Mouse (Mus musculus) cerebellum, adult 2 months (tissue): ENCODE measurements around the gene Arf3. TPM values are rescaled to one million over a fixed set of nuclear protein-coding genes. Genes with fewer than 3 reads are reported as not detected.

Source experiments
- DNase-seq, 2 experiments: peaks; one replicate each; pipeline ENCODE4 v3.0.0; 2021
- H3K27ac ChIP-seq: fragments of 200-500 bp; 2 replicates; pipeline ENCODE4 v1.5.1; 2012; ENCODE audit warnings: low read length, control low read depth, inconsistent platforms; ENCODE audit not compliant: insufficient read depth
- H3K27me3 ChIP-seq: fragments of 200-500 bp; 2 replicates; pipeline ENCODE4 v1.6.1; 2012; ENCODE audit warnings: inconsistent platforms, mild to moderate bottlenecking, low read length, moderate library complexity; ENCODE audit not compliant: control insufficient read depth, insufficient read depth
- H3K4me1 ChIP-seq: fragments of 200-500 bp; 2 replicates; pipeline ENCODE4 v1.6.1; 2011; ENCODE audit warnings: low read length; ENCODE audit not compliant: control insufficient read depth, insufficient read depth
- H3K4me3 ChIP-seq: fragments of 200-500 bp; replicated peaks from 2 replicates; pipeline ENCODE3; 2011; ENCODE audit warnings: mild to moderate bottlenecking, low read depth, low read length, control low read depth; ENCODE audit not compliant: insufficient read depth
- CTCF ChIP-seq: fragments of 200-500 bp; IDR thresholded peaks from 2 replicates; pipeline ENCODE4 v1.5.1; 2011; ENCODE audit warnings: low read depth, mild to moderate bottlenecking, control low read depth, low read length, moderate library complexity, borderline replicate concordance; ENCODE audit not compliant: insufficient read depth
- POLR2A ChIP-seq: fragments of 200-500 bp; IDR thresholded peaks from 2 replicates; pipeline ENCODE4 v1.6.1; 2011; ENCODE audit warnings: low read length, control low read depth, borderline replicate concordance; ENCODE audit not compliant: insufficient read depth
- WGBS: fragments of 180-500 bp; shearing (Covaris S2); methylation state at CpG from one replicate; pipeline ENCODE4 v1.1.7; 2018; 5-methylcytosine and 5-hydroxymethylcytosine counted together
- polyA plus RNA-seq: library from polyadenylated mRNA; depleted of rRNA; stranded (reverse); fragments of >200 nt; gene quantifications from 2 replicates; pipeline ENCODE4 v1.2.3, GENCODE M21; 2012

The Arf3 gene
- polyA plus RNA-seq, 1 experiment: 210 TPM

- Histone ChIP-seq H3K27me3 (peaks cover 9% of the 10 kb centered on the region; the same call in 1 of the 2 replicates), H3K27ac (no peak overlapping the region), H3K4me3 (no peak overlapping the region), H3K4me1 (no peaks in the 10 kb centered on the region)
- WGBS: 12% methylated on average over 19 of the region's 19 CpGs
- no peak for DNase-seq
- no peak for TF ChIP-seq POLR2A
- TF ChIP-seq CTCF: no peak
Measured at GRCm38 (mm10) chr15:98777005-98777616, 14.1 kb upstream of the Arf3 start.

- no peak for TF ChIP-seq POLR2A
- TF ChIP-seq CTCF: no peak
- H3K27ac ChIP-seq: no peak overlapping the region
- H3K4me3 ChIP-seq: no peak overlapping the region
- no peaks in the 10 kb centered on the region for H3K4me1 ChIP-seq
- H3K27me3 ChIP-seq: peaks cover 9% of the 10 kb centered on the region; the same call in 1 of the 2 replicates
- WGBS: 4% methylated on average over 61 of the region's 62 CpGs
- no peak for DNase-seq
Measured at GRCm38 (mm10) chr15:98776280-98777004, 13.4 kb upstream of the Arf3 start.

- H3K27ac ChIP-seq: no peak overlapping the region
- H3K27me3 ChIP-seq: peaks cover 9% of the 10 kb centered on the region; the same call in 1 of the 2 replicates
- WGBS: 25% methylated on average over 5 of the region's 5 CpGs
- H3K4me1 ChIP-seq: no peaks in the 10 kb centered on the region
- no peak overlapping the region for H3K4me3 ChIP-seq
- DNase-seq: no peak
- TF ChIP-seq CTCF (no peak), POLR2A (no peak)
Measured at GRCm38 (mm10) chr15:98775533-98775932, 12.5 kb upstream of the Arf3 start.

- no peak for DNase-seq
- Histone ChIP-seq H3K27me3 (peaks cover 8% of the 10 kb centered on the region; the same call in 1 of the 2 replicates), H3K4me1 (no peaks in the 10 kb centered on the region), H3K4me3 (no peak overlapping the region), H3K27ac (no peak overlapping the region)
- WGBS: 43% methylated on average over 15 of the region's 15 CpGs
- TF ChIP-seq POLR2A: no peak
- no peak for TF ChIP-seq CTCF
Measured at GRCm38 (mm10) chr15:98774096-98774495, 11.1 kb upstream of the Arf3 start.

GRCm38 (mm10) chr15:98772511-98773211 lies 9.6 kb upstream of the Arf3 start:
- H3K27me3 ChIP-seq: peaks cover 5% of the 10 kb centered on the region; the same call in 1 of the 2 replicates
- TF ChIP-seq POLR2A (no peak), CTCF (no peak)
- H3K4me1 ChIP-seq: no peaks in the 10 kb centered on the region
- DNase-seq: no peak
- no peak overlapping the region for H3K27ac ChIP-seq
- WGBS: 7% methylated on average over 36 of the region's 36 CpGs
- peak overlapping the region; percentile 1 for H3K4me3 ChIP-seq

GRCm38 (mm10) chr15:98771813-98772425 lies 8.9 kb upstream of the Arf3 start:
- 21% methylated on average over 12 of the region's 12 CpGs for WGBS

GRCm38 (mm10) chr15:98768259-98768658 lies 5.2 kb upstream of the Arf3 start:
- no peaks in the 10 kb centered on the region for H3K4me1 ChIP-seq
- no peak overlapping the region for H3K4me3 ChIP-seq
- DNase-seq: no peak
- no peak overlapping the region for H3K27ac ChIP-seq
- 24% methylated on average over 5 of the region's 5 CpGs for whole genome bisulfite sequencing
- TF ChIP-seq CTCF (no peak), POLR2A (no peak)
- no peaks in the 10 kb centered on the region; the same call in 1 of the 2 replicates for H3K27me3 ChIP-seq

More at GRCm38 (mm10) chr15:98771813-98772425, 8.9 kb upstream of the Arf3 start:
- TF ChIP-seq POLR2A (no peak), CTCF (no peak)
- Histone ChIP-seq H3K4me3 (no peak overlapping the region), H3K27me3 (peaks cover 1% of the 10 kb centered on the region; the same call in 1 of the 2 replicates), H3K4me1 (no peaks in the 10 kb centered on the region), H3K27ac (no peak overlapping the region)
- DNase-seq: no peak
